Mouse (Mus musculus): ENCODE measurements around the gene Abcc2. TPM values are rescaled to one million over a fixed set of nuclear protein-coding genes. Genes with fewer than 3 reads are reported as not detected.

The Abcc2 gene
- polyA plus RNA-seq, 1 experiment from 2014 or later, result 0.03 TPM

DNA sequence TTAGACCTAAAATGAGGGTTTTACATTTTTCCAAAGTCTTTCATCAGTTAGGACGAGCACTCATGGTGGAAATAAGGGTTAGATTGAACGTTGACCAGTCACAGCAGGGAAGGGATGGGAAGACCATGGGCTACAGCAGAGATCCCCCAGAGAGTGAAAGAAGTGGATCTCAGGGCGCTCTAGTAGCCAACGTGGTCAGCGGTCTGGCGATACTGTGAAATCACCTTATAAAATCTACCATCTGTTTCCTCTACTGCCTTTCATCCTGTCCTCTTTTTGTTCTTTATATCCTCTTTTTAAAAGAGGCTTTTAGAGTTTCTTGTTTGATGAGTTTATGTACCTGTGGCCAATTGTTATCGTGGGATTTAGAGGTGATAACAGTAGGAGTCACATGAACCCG, 2.8 kb downstream of the Abcc2 start:
- Histone ChIP-seq H3K9ac (no peak overlapping the region), H3K4me2 (no peak overlapping the region), H3K4me3 (no peak overlapping the region), H3K27ac (no peak overlapping the region), H3K27me3 (no peaks in the 10 kb centered on the region), H3K36me3 (no peaks in the 10 kb centered on the region), H3K4me1 (no peaks in the 10 kb centered on the region), H3K9me3 (no peaks in the 10 kb centered on the region)
- no peak for ATAC-seq (ENCODE audit: insufficient number of reproducible peaks, low FRiP score, low TSS enrichment, low read depth)
- WGBS, result 59% methylated on average over 8 of the region's 8 CpGs

DNA sequence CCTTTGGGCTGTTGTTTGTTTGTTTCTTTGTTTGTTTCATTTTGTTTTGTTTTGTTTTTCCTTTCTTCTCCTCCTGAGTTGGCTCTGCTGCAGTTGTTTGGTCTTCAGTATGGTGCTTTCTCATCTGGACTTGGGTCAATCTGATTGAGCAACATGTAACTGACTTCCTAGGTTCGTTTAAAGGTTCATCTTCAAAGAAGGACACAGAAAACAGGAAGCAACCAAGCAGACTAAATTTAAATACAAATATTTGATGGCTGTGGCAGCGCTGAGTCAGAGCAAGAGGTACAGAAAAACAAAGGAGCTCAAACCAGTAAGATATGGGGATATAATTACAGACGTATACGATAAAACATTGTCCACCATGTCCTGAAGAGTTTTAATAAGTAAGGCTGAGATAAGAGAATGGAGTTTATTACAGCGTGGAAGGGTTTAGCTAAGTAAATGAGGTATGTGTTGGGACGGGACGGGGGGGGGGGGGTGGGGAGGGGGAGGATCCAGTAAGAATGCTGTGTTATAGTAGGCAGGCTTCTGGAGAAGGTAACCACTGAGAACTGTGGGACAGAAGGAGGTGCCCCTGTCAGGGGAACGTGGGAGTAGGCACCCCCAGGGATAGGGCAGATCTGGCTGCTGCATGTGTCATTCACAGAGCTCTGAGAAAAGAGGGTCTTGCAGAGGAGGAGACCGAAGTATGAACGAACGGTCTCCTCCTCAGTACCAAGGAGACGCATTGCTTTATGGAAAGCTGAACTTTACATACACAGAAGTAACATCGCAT, 4.4 kb downstream of the Abcc2 start:
- Histone ChIP-seq H3K9me3 (no peaks in the 10 kb centered on the region), H3K4me1 (no peaks in the 10 kb centered on the region), H3K27me3 (no peaks in the 10 kb centered on the region), H3K9ac (no peak overlapping the region), H3K4me2 (no peak overlapping the region), H3K36me3 (no peaks in the 10 kb centered on the region), H3K27ac (no peak overlapping the region), H3K4me3 (no peak overlapping the region)
- no peak for ATAC-seq (ENCODE audit: insufficient number of reproducible peaks, low FRiP score, low TSS enrichment, low read depth)
- 74% methylated on average over 13 of the region's 13 CpGs for WGBS

DNA sequence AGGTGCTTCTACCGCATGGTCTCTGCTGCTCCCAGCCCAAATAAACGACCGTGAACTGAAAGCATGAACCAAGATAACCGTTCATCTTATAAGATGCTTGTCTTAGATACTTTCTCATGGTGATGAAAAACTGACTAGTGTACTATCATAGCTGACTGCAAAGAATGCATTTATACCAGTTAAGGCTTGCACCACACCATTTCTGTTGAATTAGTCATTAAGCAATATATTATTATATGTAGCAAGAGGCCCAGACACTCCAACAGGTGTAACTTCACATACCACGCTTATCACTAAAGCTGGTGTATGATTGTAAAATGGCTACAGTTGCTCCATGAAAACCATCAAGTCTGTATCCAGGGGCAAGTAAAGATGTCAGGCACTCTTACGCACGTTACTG, 7.8 kb downstream of the Abcc2 start:
- no peaks in the 10 kb centered on the region for H3K9me3 ChIP-seq
- no peak overlapping the region for H3K4me3 ChIP-seq
- no peaks in the 10 kb centered on the region for H3K36me3 ChIP-seq
- H3K27ac ChIP-seq, result no peak overlapping the region
- no peaks in the 10 kb centered on the region for H3K4me1 ChIP-seq
- ATAC-seq (ENCODE audit: insufficient number of reproducible peaks, low FRiP score, low TSS enrichment, low read depth), result no peak
- WGBS, result 74% methylated on average over 7 of the region's 7 CpGs
- H3K9ac ChIP-seq, result no peak overlapping the region
- no peaks in the 10 kb centered on the region for H3K27me3 ChIP-seq
- H3K4me2 ChIP-seq, result no peak overlapping the region

DNA sequence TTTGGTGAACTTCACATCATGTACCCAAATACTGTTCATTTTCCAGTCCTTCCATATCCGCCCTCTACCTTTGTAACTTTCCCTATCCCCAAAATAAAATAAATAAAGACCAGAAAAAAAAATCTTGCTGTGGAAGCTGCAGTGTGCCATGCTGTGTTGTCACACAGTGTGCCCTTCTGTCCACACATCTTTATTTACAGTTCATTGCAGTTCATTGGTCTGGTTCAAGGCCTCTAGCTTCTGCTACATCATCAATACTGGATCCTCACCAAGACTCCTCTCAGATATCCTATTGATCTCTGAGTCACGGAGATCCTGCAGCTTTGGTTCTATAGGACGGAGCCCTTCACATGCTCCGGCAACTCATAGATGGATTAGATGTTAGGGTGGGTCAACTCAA, 10.5 kb downstream of the Abcc2 start:
- no peak overlapping the region for H3K4me2 ChIP-seq
- H3K4me1 ChIP-seq, result no peaks in the 10 kb centered on the region
- H3K9ac ChIP-seq, result no peak overlapping the region
- ATAC-seq (ENCODE audit: insufficient number of reproducible peaks, low FRiP score, low TSS enrichment, low read depth), result no peak
- H3K9me3 ChIP-seq, result no peaks in the 10 kb centered on the region
- H3K36me3 ChIP-seq, result no peaks in the 10 kb centered on the region
- H3K27ac ChIP-seq, result no peak overlapping the region
- H3K4me3 ChIP-seq, result no peak overlapping the region
- 91% methylated on average over 4 of the region's 4 CpGs for WGBS
- H3K27me3 ChIP-seq, result no peaks in the 10 kb centered on the region

DNA sequence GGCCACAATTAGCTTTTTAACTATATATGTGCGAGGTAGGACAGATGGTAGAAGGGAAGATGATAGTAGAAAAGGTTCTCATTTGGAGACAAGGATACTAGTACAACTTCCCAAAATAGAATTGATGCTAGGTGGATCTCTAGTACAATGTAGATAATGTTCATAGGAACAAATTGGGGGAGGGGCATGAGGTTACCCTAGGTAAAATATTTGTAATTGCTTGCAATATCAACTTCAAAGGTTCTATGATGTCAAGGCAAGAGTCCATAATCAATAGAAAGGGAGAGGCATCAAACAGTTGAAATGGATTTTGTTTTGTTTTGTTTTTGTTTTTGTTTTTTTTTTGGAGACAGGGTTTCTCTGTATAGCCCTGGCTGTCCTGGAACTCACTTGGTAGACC, 12.0 kb downstream of the Abcc2 start:
- H3K4me3 ChIP-seq, result no peak overlapping the region
- H3K9ac ChIP-seq, result no peak overlapping the region
- no peaks in the 10 kb centered on the region for H3K36me3 ChIP-seq
- WGBS, result 94% methylated on average over 1 of the region's 1 CpGs
- ATAC-seq (ENCODE audit: insufficient number of reproducible peaks, low FRiP score, low TSS enrichment, low read depth), result no peak
- no peaks in the 10 kb centered on the region for H3K27me3 ChIP-seq
- H3K9me3 ChIP-seq, result no peaks in the 10 kb centered on the region
- no peak overlapping the region for H3K4me2 ChIP-seq
- no peaks in the 10 kb centered on the region for H3K4me1 ChIP-seq
- no peak overlapping the region for H3K27ac ChIP-seq

DNA sequence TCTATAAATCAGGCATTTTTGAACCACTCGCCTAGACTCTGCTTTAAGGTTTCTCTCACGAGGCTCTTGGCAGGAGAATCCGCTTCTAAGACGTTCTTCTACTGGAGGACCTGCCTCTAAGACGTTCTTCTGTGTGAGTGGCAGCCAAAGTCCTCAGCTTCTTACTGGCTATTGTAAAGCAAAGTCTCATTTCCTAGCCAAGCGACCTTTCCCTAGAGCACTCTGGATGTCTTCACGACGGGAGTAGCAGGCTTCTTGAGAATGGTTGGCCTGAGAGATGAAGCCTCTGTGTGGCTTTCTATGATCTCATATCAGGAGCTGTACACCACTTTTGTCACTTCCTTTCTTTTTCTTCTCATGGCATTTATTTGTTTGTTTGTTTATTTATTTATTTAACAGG, 13.5 kb downstream of the Abcc2 start:
- Histone ChIP-seq H3K4me2 (no peak overlapping the region), H3K9ac (no peak overlapping the region), H3K27me3 (no peaks in the 10 kb centered on the region), H3K4me1 (no peaks in the 10 kb centered on the region), H3K4me3 (no peak overlapping the region), H3K36me3 (no peaks in the 10 kb centered on the region), H3K9me3 (no peaks in the 10 kb centered on the region), H3K27ac (no peak overlapping the region)
- 70% methylated on average over 8 of the region's 8 CpGs for WGBS
- ATAC-seq (ENCODE audit: insufficient number of reproducible peaks, low FRiP score, low TSS enrichment, low read depth), result no peak

DNA sequence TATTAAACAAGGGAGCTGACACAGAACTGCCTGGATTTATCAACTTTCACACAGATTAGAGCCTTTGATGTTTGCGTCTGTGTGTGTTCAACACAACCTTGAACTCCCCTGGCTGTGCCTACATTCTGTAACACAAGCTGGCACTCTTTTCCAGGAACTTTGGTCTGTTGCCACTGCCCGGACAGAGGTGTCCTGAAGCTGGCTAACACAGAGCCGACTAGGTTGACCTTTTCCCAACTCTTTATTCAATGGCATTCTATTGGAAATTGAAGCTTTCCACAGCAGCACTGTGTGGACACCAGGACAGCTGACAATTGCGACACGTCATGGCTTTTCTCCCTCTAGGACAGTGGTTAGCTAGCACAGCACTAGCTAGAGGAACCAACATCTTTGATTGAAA, 15.2 kb downstream of the Abcc2 start:
- 76% methylated on average over 5 of the region's 5 CpGs for WGBS
- Histone ChIP-seq H3K36me3 (no peaks in the 10 kb centered on the region), H3K9ac (no peak overlapping the region), H3K4me1 (no peaks in the 10 kb centered on the region), H3K9me3 (no peaks in the 10 kb centered on the region), H3K4me3 (no peak overlapping the region), H3K27ac (no peak overlapping the region), H3K27me3 (no peaks in the 10 kb centered on the region), H3K4me2 (no peak overlapping the region)
- no peak for ATAC-seq (ENCODE audit: insufficient number of reproducible peaks, low FRiP score, low TSS enrichment, low read depth)

DNA sequence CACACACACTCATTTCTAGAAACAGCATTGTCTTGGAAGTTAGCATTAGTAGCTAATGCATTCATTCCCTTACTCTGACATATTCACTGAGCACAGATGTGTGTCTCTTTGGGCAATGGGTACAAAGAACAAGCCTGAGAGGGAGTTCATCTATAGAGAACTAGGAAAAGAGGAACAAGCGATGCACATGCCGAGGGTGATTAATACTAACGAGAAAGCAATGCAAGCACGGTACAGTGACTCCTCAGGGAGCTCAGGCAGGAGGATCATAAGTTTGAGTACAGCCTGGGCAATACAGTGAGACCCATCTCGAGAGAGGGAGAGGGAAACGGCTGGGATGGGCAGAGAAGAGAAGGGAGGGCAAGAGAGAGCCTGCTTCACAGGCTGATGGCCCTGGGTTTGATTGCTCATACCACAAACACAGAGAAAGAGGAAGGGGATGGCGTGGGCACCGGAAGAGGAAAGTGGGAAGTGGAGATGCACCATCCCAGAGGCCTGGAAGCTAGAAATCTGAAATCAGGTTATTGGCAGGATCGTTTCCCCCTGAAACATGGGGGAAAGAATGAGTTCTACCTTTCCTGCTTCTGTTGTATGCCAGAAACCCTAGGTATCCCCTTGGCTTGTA, 19.5 kb downstream of the Abcc2 start:
- Histone ChIP-seq H3K4me2 (no peak overlapping the region), H3K36me3 (no peaks in the 10 kb centered on the region), H3K27ac (no peak overlapping the region), H3K27me3 (no peaks in the 10 kb centered on the region), H3K9me3 (no peaks in the 10 kb centered on the region), H3K4me1 (no peaks in the 10 kb centered on the region), H3K4me3 (no peak overlapping the region), H3K9ac (no peak overlapping the region)
- WGBS, result 78% methylated on average over 9 of the region's 9 CpGs
- no peak for ATAC-seq (ENCODE audit: insufficient number of reproducible peaks, low FRiP score, low TSS enrichment, low read depth)

DNA sequence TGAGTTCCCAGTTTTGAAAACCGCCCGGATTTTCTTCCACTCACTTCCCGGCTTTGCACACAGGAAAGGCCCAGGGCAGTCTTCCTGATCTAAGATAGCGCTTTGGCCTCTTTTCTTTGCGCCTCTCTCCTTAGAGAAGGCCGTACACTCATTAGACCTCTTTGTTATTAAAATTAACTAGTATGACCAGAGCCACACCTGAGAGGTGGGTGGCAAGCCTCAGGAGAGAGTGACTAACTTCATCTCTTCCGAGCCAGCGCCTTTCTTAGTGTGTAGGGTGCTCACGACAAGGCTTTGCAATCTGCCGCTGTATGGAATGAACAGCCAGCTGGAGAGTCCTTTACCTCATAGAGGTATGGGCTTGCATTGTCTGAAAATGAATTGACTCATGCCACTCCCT, 21.9 kb downstream of the Abcc2 start:
- 0 out of 2 replicates have a peak, but pooled peaks cover 4% of the 10 kb centered on the region for H3K27me3 ChIP-seq
- 84% methylated on average over 10 of the region's 10 CpGs for WGBS
- H3K4me2 ChIP-seq, result no peak overlapping the region
- no peak for ATAC-seq (ENCODE audit: insufficient number of reproducible peaks, low FRiP score, low TSS enrichment, low read depth)
- no peaks in the 10 kb centered on the region for H3K4me1 ChIP-seq
- H3K36me3 ChIP-seq, result no peaks in the 10 kb centered on the region
- H3K9me3 ChIP-seq, result no peaks in the 10 kb centered on the region
- no peak overlapping the region for H3K9ac ChIP-seq
- H3K27ac ChIP-seq, result no peak overlapping the region
- no peak overlapping the region for H3K4me3 ChIP-seq

DNA sequence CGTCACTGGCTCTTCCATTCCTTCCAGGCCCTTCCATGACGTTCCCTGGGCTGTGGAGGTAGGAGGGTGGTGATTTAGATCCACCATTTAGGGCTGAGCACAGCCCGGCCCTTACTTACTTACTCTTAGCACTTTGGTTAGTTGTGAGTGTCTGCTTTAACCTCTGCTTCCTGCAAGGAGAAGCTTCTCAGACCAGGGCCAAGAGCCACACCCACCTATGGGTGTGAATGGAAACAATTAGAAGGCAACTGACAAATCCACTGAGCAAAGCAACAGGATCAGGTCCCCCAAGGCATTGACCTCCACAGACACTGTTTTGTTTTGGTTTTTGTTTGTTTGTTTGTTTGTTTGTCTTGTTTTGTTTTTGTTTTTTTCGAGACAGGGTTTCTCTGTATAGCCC, 27.3 kb downstream of the Abcc2 start:
- H3K36me3 ChIP-seq, result no peaks in the 10 kb centered on the region
- 0 out of 2 replicates have a peak, but pooled peaks cover 4% of the 10 kb centered on the region for H3K27me3 ChIP-seq
- H3K9me3 ChIP-seq, result no peaks in the 10 kb centered on the region
- H3K4me1 ChIP-seq, result no peaks in the 10 kb centered on the region
- ATAC-seq (ENCODE audit: insufficient number of reproducible peaks, low FRiP score, low TSS enrichment, low read depth), result no peak
- H3K9ac ChIP-seq, result no peak overlapping the region
- no peak overlapping the region for H3K4me3 ChIP-seq
- H3K27ac ChIP-seq, result no peak overlapping the region
- H3K4me2 ChIP-seq, result no peak overlapping the region
- 40% methylated on average over 4 of the region's 4 CpGs for WGBS

DNA sequence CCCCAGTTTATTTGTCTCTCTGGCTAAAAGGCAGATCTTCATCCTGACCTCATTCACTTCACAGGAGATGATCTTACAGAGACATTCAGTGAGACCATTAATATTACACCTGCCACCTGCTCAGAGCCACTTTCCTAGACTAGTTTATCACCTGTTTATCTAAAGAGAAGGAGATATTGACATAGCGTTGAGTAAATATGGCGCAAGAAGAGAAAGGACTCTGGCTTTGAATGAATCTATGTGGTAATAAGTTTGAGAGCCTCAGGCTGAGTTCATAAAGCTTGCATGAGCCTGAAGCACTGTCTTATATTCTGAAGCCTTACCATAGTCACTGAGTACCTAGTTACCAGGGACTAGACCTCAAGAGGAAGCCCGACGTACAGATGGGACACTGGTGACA, 29.4 kb downstream of the Abcc2 start:
- 98% methylated on average over 4 of the region's 4 CpGs for WGBS
- no peaks in the 10 kb centered on the region for H3K36me3 ChIP-seq
- 0 out of 2 replicates have a peak, but pooled peaks cover 4% of the 10 kb centered on the region for H3K27me3 ChIP-seq
- no peak overlapping the region for H3K27ac ChIP-seq
- H3K9ac ChIP-seq, result no peak overlapping the region
- H3K9me3 ChIP-seq, result no peaks in the 10 kb centered on the region
- no peak overlapping the region for H3K4me3 ChIP-seq
- H3K4me2 ChIP-seq, result no peak overlapping the region
- ATAC-seq (ENCODE audit: insufficient number of reproducible peaks, low FRiP score, low TSS enrichment, low read depth), result no peak
- 0 out of 2 replicates have a peak, but pooled peaks cover 2% of the 10 kb centered on the region for H3K4me1 ChIP-seq

DNA sequence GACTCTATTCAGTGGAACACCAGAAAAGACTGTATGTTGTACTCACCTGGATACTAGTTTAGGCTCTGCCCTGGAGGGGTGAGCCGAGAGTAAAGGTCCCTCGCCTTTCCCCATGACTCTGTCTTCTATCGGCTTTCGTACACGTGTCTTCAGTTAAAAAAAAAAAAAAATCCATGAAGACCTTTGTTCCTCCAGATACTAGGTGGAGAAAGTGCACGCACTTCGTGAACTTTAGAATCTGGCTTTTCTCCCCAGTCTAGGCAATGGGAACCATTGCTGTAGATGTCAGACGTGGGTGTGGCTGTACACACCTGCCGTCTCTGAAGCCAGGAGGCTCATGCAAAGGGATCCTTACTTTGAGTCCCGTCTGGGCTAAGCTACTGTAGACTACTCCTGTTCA, 31.3 kb downstream of the Abcc2 start:
- Histone ChIP-seq H3K27me3 (no peaks in the 10 kb centered on the region), H3K4me3 (no peak overlapping the region), H3K9me3 (no peaks in the 10 kb centered on the region), H3K36me3 (no peaks in the 10 kb centered on the region), H3K4me2 (no peak overlapping the region), H3K9ac (no peak overlapping the region), H3K27ac (no peak overlapping the region), H3K4me1 (0 out of 2 replicates have a peak, but pooled peaks cover 2% of the 10 kb centered on the region)
- ATAC-seq (ENCODE audit: insufficient number of reproducible peaks, low FRiP score, low TSS enrichment, low read depth), result no peak
- WGBS, result 85% methylated on average over 10 of the region's 10 CpGs

Measured in limb, embryonic 15.5 days (tissue).